Mouse (Mus musculus) lung, postnatal 14 days (tissue): Measurements from ENCODE around the gene Taf8.

ENCODE experiments used
- DNase-seq: peaks from one replicate; pipeline ENCODE4 v3.0.0; 2021

The Taf8 gene

DNA sequence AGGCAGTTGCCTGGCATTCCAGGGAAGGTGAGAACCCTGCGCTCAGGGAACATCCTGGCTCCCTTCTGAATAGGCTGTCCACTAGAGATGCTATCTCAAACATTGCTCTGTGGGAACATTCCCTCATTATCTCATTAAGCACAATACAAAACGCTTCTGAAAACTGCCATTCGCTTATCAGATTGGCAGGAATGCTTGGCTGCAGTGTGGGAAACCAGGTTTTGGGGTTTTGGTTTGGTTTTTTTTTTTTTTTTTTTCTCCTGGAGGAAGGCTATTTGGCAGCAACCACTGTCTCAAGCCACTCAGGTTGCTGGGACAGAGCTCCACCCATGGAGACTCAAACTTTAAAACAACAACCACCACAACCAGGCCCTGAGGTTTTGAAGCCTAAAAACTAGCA is 22.2 kb downstream of the Taf8 start:
- no peak for DNase-seq

DNA sequence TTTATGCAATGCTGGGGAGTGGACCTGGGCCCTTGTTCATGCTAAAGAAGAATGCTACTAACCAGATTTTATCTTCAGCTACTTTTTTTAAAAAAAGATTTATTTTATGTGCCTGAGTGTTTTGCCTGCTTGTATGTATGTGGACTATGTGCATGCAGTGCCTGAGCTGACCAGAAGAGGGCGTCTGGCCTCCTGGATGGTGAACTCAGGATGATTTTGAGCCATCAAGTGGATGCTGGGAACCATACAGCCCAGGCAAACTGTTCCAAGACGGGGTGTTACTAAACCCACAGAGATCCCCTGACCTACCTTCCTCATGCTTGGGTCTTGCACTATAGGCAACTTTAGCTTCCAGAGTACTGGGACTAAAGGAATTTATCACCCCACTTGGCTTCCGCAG is 26.4 kb downstream of the Taf8 start:
- DNase-seq: no peak

DNA sequence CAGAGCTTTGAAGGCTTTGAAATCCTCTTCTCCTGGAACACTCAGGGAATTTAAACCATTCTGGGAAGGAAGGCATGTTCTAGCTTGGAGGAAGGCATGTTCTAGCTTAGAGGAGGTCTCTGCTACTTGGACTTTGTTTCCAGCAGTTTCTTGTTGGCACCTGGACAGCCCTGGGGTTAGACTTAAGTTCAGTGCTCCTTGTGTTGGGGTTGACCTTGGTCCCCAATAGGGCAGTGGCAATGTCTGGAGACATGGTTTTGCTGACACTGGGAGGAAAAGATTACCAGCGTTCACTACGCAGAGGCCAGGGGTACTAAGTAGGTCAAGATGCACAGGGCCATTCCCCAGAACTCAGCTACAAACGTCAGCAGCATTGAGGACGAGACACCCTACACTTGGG is 26.9 kb downstream of the Taf8 start:
- no peak for DNase-seq

DNA sequence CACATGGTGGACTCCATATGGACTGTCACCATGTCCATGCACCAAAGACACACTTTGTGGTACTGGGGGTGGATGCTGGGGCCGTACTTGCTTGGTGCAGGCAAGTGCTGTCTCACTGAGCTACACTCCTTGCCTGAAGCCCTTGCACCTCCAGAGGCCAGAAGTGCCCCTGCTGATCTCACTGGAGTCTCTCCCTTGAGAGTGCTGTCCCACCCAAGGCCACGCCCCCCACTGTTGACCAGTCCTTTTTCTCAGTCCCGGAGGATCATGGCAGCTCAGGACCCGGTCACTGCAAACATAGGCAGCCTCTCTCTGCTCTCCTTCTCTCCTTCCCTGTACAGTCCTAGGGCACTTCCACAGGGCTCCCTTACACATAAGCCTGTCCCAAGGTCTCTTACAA is 27.8 kb downstream of the Taf8 start:
- DNase-seq: no peak

DNA sequence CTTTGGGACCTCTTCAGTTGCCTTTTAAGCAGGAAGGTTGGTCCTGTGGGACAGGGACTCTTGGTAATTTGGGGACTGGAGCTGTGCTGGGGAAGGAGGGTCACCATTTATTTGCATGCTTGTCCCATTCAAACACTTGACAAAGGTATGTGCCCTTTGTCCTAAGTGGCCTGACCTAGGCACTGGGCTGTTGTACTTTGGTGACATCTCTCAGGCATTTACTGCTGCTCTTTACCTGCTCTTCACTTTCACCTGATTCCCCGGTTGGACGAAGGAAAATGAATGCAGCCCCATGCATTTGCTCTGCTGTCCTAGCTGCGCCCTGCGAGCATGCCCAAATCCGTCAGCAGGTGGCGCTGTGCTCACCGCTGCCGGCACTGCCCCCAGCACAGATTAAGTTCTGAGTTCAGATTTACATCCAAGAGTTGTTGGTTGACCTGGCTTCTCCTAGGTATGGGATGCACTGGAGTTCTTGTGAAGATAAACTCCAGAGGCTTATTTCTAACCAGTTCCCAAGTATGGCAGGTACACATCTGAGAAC is 28.6 kb downstream of the Taf8 start:
- DNase-seq: peak; percentile 73

DNA sequence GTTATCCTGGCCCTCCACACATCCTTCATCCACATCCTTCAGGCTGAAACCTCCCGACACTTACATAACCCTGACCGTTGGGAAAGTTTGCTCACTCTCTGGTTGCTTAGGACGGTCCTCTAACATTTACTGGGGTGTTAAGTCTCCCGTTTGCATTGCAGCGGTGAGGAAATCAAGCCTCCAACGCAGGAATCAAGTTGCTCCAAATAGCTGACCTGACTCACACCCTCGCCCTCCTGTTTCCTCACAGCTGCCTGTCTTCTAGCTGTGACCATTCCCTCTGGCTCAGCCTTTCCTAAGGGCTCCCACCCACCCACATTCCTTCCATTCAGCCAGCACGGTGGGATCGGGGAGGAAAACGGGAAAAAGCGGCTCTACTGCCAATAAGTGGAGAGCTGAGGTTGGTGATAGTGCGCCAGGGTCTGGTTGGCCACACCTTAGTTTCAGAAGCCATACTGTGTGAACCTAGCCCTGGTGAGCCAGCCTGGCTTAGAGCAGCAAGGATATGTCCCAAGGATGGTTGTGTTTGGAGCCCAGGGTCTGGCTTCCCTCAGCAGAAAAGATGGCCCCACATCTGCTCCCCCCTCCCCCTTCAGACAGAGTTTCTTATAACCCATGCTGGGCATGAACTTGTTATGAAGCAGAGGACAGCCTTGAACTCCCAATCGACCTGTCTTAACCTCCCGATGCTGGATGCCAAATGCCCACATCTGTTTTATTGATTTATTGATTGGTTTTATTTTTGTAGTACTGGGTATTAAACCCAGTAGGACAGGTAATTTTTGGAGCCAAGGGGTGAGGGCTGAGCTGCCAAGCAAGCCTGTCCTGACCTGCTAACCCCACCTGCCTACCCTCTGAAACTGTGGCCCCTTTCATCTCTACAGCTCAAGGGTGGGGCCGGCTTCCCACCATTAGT is 29.4 kb downstream of the Taf8 start:
- DNase-seq: no peak

DNA sequence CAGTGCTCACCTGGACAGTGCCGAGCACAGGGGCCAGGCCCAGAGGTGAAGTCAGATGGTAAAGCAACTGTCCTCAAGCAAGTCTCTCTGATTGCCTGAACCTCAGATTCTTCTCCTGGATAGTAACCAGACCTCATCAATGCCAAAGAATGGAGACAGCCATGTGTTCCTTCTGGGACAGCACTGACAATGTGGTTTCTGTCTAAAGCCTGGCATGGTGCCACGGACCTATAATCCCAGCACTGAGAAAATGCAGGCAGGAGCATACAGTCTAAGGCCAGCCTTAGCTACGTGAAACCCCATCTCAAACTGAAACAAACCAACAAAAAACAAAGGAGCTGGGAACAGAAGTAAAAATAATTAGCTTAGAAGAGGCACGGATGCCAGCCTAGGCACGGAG is 31.4 kb downstream of the Taf8 start:
- DNase-seq: no peak

DNA sequence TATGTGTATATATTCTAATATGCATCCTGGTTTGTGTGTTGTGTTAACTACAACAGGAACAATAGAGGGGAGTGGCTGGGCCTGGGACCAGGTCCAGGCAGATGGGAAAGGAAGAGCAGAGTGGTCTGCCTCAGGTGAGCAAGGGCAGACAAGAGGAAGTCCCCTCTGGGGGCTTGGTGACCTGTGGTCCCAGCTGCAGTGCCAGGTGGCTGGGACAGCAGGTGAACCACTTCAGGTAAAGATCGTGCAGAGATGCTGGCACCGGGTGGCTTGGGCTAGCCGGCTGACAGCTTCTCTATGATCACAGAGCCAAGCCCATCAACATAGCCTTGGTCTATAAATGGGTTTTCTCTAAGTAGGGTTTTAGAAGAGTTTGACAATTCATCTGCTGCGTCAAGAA is 32.0 kb downstream of the Taf8 start:
- no peak for DNase-seq

DNA sequence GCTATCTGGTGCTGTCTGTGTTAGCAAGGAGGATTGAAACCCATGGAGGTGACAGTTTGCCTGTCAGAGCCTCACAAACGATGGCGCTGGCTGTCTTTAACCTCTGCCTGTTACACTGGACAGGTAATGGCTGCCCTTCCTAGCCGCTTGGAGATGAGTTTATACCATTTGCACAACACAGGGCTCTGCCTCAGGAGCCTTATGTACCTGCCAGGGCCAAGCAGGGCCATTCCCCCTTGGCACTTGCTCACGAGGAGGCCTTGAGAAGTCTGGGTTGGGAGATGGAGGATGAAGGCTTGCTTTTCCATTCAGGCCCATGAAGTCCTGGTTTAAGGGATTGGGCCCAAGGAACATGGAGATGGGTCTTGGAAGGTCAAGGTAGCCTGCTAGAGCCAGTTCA is 32.5 kb downstream of the Taf8 start:
- DNase-seq: no peak

DNA sequence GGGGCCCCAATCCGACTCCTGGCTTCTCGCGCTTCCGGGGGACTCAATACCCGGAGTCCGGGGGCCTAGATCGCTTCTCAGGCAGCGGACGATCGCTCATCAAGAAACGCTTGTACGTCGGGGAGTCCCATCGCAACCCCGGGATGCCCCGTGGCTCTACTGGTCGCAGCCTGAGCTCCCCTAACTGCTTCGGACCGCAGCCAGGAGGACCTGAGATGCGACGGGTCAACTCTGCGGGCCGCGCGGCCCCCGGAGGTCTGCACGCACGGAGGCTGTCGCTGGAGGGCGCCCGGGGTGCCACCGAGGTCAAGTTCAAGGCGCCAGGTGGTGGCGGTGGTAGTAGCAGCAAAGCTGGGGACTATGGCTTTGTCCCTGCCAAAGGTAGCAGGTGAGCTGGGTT is 33.6 kb downstream of the Taf8 start:
- no peak for DNase-seq

DNA sequence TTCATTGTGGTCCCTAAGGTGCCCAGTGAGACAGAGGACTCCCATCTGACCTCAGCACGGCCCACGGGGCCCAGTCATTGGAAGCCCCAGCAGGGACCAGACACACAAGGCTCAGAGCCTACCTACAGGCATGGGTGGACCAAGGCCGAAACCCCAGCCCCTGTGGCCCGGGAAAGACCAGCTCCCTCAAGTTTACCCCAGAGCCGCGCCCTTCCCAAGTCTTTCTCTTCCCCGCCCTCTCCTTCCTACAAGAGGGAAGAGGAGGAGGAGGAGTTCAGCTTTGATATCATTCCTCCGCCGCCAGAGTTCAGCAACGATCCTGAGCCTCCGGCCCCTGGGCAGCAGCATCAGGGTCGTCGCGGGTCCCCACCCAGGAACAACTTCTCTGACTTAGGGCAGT is 34.0 kb downstream of the Taf8 start:
- DNase-seq: no peak

DNA sequence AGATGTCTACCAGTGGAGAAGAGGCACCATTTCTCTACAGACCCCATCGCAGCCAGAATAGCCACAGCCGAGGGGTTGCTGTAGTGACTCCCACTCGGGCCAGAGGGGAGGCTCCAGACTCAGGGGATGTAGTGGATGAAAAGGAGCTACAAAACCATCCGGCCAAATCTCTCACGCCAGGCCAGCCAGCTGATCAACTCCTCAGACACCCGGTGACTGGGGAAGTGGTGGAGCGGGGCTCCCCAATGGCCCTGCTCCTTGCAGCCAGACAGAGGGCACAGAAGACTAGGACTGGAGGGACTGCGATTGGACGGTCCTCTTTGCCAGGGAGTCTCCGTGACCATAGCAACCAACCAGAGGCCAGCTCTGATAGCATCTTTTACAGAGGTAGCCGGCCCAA is 34.4 kb downstream of the Taf8 start:
- DNase-seq: no peak

DNA sequence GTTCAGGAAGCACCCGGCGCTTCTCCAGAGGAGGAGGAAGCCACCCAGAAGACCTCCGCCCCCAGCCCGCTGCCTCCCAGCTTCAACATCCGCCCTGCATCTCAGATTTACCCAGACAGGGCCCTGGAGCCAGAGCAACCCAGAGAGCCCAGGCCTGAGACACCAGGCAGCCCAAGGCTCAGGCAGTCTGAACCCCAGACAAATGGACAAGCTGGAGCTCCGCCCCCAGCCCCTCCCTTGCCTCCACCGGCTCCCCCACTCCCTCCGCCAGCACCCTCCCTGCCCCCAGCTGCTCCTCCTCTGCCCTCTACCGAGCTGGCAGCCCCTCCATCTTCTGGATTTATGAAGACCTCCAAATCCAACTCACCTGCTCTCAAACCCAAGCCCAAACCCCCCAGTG is 35.8 kb downstream of the Taf8 start:
- no peak for DNase-seq

DNA sequence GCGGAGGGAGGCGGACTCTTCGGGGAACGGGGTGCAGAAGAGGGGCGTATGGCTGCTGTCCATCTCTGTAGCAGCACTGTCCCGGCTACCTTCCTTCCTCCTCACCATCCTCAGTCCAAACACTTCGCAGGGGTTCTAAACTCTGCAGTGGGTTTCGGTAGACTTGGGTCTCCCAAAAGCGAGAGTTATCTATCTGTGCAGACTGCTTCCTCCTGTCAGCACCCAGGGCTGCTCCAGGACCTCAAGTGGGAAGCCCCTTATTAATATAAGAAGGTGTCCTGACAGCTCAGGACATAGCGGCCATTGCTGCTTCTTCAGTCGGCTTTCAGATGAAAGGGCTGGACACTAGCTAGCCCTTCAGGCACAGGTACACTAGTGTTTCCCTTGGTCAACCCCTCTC is 37.1 kb downstream of the Taf8 start:
- no peak for DNase-seq

DNA sequence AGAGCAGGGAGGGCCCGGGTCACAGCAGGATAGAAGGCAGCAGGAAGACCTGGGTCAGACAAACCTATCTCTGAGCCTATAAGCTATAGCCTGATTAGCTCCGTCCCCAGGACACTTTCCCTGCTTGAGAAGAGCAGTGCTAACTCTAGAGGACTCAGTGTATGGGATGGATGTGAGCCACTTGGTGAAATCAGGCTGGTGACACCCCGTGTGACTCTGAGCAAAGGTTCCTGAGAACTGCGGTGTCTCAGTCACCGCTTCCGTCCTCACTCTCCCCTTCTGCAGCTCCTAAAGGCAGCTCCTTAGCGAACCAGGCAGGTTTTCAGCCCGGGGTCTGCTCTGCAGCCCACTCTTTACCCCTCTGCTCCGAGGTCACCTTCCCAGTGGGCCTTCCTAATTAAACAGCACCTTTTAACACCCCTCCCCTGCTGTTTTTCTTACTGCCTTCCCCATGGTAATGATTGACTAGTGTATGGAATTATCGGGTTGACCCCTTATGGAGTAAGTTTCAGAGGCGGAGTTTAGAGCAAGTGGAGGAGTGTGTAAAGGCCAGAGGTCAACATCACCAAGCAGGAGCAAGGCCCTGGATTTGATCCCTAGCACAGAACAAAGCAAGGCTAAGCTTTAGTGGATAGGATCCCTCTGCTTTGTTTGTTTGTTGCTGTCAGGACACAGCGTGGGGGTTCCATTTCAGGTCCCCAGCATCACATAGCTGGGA is 37.7 kb downstream of the Taf8 start:
- DNase-seq: no peak

DNA sequence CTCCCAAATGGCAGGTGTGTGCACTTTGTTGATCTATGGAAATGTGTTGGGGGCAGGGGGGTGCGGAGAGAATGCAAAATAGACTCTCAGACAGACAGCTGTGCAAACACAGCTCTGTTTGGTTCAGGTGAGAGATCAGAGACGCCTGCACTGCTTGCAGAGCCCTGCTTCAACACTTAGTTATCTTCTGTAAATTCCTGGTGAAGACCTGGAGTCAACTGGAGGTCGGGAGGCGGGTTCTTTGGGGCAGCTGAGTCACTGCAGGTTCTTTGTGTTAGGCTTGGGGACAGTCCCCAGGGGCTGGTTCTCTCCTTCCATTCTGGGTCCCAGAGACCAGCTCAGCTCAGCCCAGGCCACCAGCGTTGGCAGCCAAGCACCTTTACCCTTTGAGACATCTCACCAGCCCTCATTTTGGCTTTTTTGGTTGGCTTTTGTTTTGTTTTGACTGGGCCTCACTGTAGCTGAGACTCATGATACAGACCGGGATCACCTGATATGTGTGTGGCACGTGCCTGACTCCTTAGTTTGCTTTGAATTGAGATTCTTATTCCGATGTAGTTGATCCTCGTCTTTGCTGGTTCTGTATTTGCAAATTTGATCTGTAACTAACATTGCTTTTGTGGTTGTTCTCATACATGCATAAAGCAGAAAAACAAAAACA is 39.2 kb downstream of the Taf8 start:
- DNase-seq: no peak

DNA sequence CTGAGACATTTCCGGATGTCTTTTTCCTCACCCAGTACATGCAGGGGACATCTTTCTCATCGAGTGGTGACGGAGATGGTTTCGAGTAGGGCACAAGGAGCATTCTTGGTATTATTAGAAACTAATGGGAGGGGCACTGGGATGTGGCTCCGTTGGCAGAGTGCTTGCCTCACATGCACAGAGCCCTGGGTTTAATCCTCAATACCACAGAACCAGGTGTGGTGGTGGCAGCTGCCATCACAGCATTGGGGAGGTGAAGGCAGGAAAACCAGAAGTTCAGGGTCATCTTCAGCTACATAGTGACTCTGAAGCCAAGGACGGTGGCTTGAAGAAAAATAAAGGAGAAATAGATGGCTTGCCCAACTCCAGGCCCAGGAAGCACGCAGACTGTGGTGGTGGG is 39.9 kb downstream of the Taf8 start:
- no peak for DNase-seq

DNA sequence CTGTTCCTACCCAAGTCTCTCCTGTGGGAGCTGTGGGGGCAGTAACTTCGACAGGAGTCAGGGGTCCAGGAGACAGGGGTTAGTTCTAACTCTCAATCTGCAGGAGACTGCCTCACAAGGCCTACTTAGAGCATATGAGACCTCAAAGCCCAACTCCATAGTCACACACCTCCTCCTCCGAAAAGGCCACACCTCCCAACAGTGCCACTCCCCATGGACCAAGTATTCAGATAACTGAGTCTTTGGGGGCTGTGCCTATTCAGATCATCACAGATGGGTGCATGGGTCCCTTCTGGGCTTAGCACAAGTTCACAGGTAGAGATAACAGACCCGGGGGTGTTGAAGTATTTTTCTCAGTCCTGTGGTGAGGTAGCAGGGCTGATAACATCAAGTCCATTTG is 40.4 kb downstream of the Taf8 start:
- DNase-seq: no peak

DNA sequence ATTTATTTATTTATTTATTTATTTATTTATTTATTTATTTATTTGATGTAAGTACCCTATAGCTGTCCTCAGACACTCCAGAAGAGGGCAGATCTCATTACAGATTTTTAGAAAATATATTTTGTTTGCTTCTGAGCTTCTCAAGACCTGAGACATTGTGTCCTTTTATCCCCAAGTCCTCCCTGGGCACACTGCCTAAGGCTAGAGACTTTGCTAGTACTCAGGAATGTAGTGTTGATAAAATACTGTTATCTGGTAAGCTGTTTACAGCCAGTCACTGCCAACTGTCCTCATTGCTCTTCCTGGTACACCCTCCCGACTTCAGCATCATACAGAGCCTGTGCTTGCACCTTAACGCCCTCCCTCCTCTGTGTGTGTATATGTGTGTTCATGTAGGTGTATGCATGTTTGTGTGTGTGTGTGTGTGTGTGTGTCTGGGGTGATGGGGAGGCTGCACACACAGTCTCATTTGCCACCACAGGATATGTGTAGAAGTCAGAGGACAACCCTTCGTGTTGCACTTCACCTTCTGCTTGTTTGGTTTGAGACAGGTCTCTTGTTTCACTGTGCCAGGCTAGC is 42.7 kb downstream of the Taf8 start:
- DNase-seq: no peak

DNA sequence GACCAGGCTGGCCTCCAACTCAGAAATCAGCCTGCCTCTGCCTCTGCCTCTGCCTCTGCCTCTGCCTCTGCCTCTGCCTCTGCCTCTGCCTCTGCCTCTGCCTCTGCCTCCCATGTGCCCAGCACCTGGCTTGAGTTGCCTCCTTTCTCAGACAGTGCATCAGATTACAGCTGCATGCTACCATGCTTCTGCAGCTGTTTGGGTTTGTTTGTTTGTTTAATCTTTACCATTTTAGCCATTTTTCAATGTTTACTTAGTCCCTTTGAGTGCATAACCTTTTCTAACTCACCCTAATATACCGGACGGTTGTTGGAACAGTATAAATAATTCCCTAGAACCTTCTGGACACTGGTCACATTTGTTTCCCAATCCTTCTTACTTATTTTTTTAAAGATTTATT is 43.2 kb downstream of the Taf8 start:
- no peak for DNase-seq

DNA sequence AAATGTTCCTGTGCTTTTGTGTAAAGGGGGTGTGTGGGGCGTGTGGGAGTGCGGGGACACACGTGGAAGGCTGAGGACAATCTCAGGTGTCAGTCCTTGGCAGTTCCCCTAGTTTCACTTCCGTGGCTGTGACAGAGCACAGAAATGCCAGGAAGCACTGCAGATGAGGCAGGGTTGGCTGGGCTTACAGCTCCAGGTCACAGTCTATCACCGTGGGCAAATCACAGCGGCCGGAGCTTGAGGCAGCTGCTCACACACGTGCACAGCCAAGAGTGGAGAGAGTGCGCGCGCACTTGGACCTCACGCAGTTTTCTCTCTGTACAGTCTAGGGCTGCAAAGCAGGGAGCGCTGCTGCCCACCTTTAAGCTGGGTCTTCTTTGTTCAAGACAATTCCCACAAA is 43.8 kb downstream of the Taf8 start:
- no peak for DNase-seq

DNA sequence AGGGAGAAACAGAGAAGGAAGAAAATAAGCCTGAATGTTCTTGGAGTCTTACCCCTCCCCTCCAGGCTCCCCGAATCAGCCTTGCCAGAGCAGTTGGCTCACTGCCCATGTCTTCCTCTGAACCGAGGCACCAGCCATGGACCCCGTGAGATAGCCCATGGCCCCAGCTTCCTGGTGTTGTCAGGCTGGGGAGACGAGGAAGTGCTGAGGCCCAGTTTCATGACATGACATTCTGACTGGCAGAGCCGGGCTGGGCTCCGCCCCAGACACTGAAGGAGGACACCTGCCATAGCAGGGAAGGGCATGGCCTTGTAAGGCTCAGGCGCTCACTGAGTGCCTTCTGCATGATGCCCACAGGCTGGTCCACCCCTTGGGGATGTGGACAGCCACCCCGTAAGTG is 47.4 kb downstream of the Taf8 start:
- no peak for DNase-seq

DNA sequence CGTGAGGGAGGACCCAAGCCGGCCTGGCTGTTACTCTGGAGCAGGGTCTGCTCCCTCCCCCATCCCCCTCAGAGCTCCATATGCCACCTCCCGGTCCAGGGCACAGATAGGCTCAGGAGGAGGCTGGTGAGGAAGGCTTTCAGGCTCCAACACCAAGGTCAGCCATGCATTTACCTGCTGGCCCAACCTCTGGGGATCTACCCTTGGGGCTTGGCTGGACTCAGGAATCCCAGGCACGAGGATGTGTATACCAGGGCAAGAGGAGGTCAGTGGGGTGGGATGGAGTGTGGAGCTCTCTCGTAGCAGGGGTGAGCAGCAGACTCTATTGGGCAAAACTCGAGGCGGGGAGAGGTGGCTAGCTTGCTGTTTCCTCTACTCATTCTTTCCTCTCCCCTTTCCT is 49.2 kb downstream of the Taf8 start:
- no peak for DNase-seq
